Mouse (Mus musculus) thymus, postnatal 14 days (tissue): ENCODE results near the gene Hic1.
"Not testable (repeated sequence)": the region's sequence is repeated elsewhere in the genome, so short reads cannot be mapped to it uniquely, and the experiment has no call there.

ENCODE experiments used
- DNase-seq: peaks from one replicate; pipeline ENCODE4 v3.0.0; 2021

The Hic1 gene

GRCm38 (mm10) chr11:75192336-75193214, 23.3 kb upstream of the Hic1 start:
- DNase-seq, result peak; percentile 77

- no peak for DNase-seq
Observed at GRCm38 (mm10) chr11:75191841-75192240, 22.5 kb upstream of the Hic1 start.

- no peak for DNase-seq
Observed at GRCm38 (mm10) chr11:75190905-75191441, 21.7 kb upstream of the Hic1 start, which contains the start of gene Dph1. TSS of gene Dph1 (minus strand) at chr11:75191241.

- DNase-seq, result peak; percentile 85
Observed at GRCm38 (mm10) chr11:75190371-75190724, 21.0 kb upstream of the Hic1 start.

GRCm38 (mm10) chr11:75189713-75190370, 20.5 kb upstream of the Hic1 start:
- no peak for DNase-seq

- DNase-seq, result no peak
Observed at GRCm38 (mm10) chr11:75184986-75185385, 15.7 kb upstream of the Hic1 start.

- no peak for DNase-seq
Observed at GRCm38 (mm10) chr11:75184573-75184972, 15.3 kb upstream of the Hic1 start.

GRCm38 (mm10) chr11:75183917-75184570, 14.7 kb upstream of the Hic1 start:
- no peak for DNase-seq

GRCm38 (mm10) chr11:75178672-75179208, 9.4 kb upstream of the Hic1 start, which contains the start of gene Ovca2:
TSS of gene Ovca2 (minus strand) at chr11:75178835.
- DNase-seq, result peak; percentile 95

- peak; percentile 6 for DNase-seq
Observed at GRCm38 (mm10) chr11:75178011-75178410, 8.7 kb upstream of the Hic1 start.

GRCm38 (mm10) chr11:75174574-75174973, 5.3 kb upstream of the Hic1 start:
- not testable (repeated sequence) for DNase-seq

- DNase-seq, result no peak
Observed at GRCm38 (mm10) chr11:75173799-75174165, 4.5 kb upstream of the Hic1 start.

- DNase-seq, result peak; percentile 92
Observed at GRCm38 (mm10) chr11:75173095-75173798, 3.9 kb upstream of the Hic1 start.

GRCm38 (mm10) chr11:75172151-75173094, 3.1 kb upstream of the Hic1 start:
- DNase-seq, result peak; percentile 66

GRCm38 (mm10) chr11:75171186-75171865, 2.0 kb upstream of the Hic1 start:
- DNase-seq, result no peak

GRCm38 (mm10) chr11:75170136-75170751, 925 bp upstream of the Hic1 start:
- DNase-seq, result peak; percentile 89

GRCm38 (mm10) chr11:75168590-75169361, 543 bp downstream of the Hic1 start:
- peak; percentile 89 for DNase-seq

- DNase-seq, result peak; percentile 42
Observed at GRCm38 (mm10) chr11:75167643-75168589, 1.4 kb downstream of the Hic1 start.
